Mouse (Mus musculus): ENCODE data around the gene Man1a.

DNA sequence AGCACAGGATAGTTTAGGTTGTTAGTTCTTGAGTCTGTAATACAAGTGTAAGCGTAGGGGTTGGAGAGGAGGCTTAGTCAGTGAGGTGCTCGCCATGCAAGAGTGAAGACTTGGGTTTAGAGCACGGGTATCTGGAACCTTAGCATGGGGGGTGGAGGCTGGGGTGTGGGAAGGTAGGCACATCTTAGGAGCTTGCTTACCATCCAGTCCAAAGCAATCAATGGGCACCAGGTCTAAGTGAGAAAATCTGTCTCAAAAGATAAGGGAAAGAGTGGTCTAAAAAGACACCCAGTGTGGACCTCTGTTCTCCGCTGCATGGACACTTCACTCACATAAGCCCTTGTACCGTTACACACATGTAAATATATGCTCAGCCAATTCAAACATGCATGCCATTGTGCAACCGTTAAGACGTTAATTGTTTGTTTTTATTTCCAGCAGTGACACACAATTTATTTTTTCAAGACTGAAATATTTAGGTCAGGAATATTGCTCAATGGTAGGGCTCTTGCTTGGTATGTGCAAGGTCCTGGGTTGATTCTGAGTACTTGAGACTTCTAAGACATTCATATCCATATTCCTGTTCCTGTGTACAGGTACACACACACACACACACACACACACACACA lies 34.1 kb downstream of the Man1a start:
- no peak for TF ChIP-seq CTCF (conservative IDR thresholded peaks at IDR 0.05; ENCODE audit: low read length)
- TF ChIP-seq NANOG (IDR thresholded peaks at IDR 0.05; ENCODE audit: borderline replicate concordance, low read length) = no peak
- no peak for TF ChIP-seq POU5F1 (IDR thresholded peaks at IDR 0.05; ENCODE audit: borderline replicate concordance, low read length)
